Mouse (Mus musculus) MEL (cell line): ENCODE measurements around the gene Tas2r143. TPM values are rescaled to one million over a fixed set of nuclear protein-coding genes. Genes with fewer than 3 reads are reported as not detected.

Experiments used
- DNase-seq: peaks from one replicate; pipeline ENCODE4 v3.0.0; 2011; ENCODE audit warnings: low read depth, low spot score
- H3K27ac ChIP-seq: 2 replicates; pipeline ENCODE4 v1.5.1; 2012; ENCODE audit warnings: low read depth, mild to moderate bottlenecking, control low read depth, low read length, moderate library complexity; ENCODE audit not compliant: control insufficient read depth
- H3K27me3 ChIP-seq, 2 experiments: fragments of 150-350 bp in 1 of 2; sonication (generic) in 1 of 2; 2 replicates each; pipeline ENCODE4 v1.6.1; 2012; ENCODE audit warnings: low read length in 2 of 2, mild to moderate bottlenecking in 2 of 2, improper control_type of control experiment in 1 of 2, moderate library complexity in 1 of 2; ENCODE audit not compliant: insufficient read depth in 2 of 2, control insufficient read depth in 1 of 2
- H3K36me3 ChIP-seq, 2 experiments: 2 replicates each; pipeline ENCODE4 v1.6.1; 2012 to 2014; ENCODE audit warnings: low read length in 2 of 2, improper control_type of control experiment in 1 of 2, inconsistent platforms in 1 of 2, mild to moderate bottlenecking in 1 of 2; ENCODE audit not compliant: insufficient read depth in 2 of 2, control insufficient read depth in 1 of 2
- H3K4me1 ChIP-seq, 2 experiments: fragments of 150-350 bp in 1 of 2; sonication (generic) in 1 of 2; 2 replicates each; pipeline ENCODE4 v1.6.1; 2012; ENCODE audit warnings: low read length in 2 of 2, improper control_type of control experiment in 1 of 2, mild to moderate bottlenecking in 1 of 2; ENCODE audit not compliant: insufficient read depth in 2 of 2, control insufficient read depth in 1 of 2
- H3K4me3 ChIP-seq, 2 experiments: fragments of 150-350 bp in 1 of 2; sonication (generic) in 1 of 2; 2 replicates each; pipeline ENCODE4 v1.5.1; 2012; ENCODE audit warnings: low read depth in 2 of 2, low read length in 2 of 2, mild to moderate bottlenecking in 2 of 2, moderate library complexity in 2 of 2, control low read depth in 1 of 2, improper control_type of control experiment in 1 of 2; ENCODE audit not compliant: control insufficient read depth in 1 of 2, insufficient read depth in 1 of 2
- H3K79me2 ChIP-seq: 2 replicates; pipeline ENCODE4 v1.6.1; 2012; ENCODE audit warnings: mild to moderate bottlenecking, low read length, moderate library complexity; ENCODE audit not compliant: control insufficient read depth, poor library complexity, insufficient read depth
- H3K9ac ChIP-seq: 2 replicates; pipeline ENCODE4 v1.6.1; 2012; ENCODE audit warnings: low read depth, mild to moderate bottlenecking, control low read depth, low read length, moderate library complexity; ENCODE audit not compliant: control insufficient read depth, poor library complexity, severe bottlenecking
- H3K9me3 ChIP-seq: fragments of 150-350 bp; sonication (generic); replicated peaks from 2 replicates; pipeline ENCODE4 v1.6.1; 2012; ENCODE audit warnings: mild to moderate bottlenecking, low read length, improper control_type of control experiment, moderate library complexity; ENCODE audit not compliant: insufficient read depth
- BHLHE40 ChIP-seq: IDR thresholded peaks from 2 replicates; pipeline ENCODE4 v1.6.1; 2012; ENCODE audit warnings: low read depth, mild to moderate bottlenecking, inconsistent platforms, low read length, improper control_type of control experiment, borderline replicate concordance
- CHD1 ChIP-seq: IDR thresholded peaks from 2 replicates; pipeline ENCODE4 v1.6.1; 2012; ENCODE audit warnings: low read depth, mild to moderate bottlenecking, inconsistent platforms, low read length, improper control_type of control experiment
- EP300 ChIP-seq, 2 experiments: IDR thresholded peaks; 2 replicates each; pipeline ENCODE4 v1.6.1; 2011; ENCODE audit warnings: improper control_type of control experiment in 2 of 2, low read length in 2 of 2, low read depth in 1 of 2, mild to moderate bottlenecking in 1 of 2
- ETS1 ChIP-seq: IDR thresholded peaks from 2 replicates; pipeline ENCODE4 v1.6.1; 2012; ENCODE audit warnings: low read depth, mild to moderate bottlenecking, inconsistent platforms, low read length, improper control_type of control experiment, moderate library complexity
- MAFK ChIP-seq: IDR thresholded peaks from 2 replicates; pipeline ENCODE4 v1.6.1; 2011; ENCODE audit warnings: low read depth, mild to moderate bottlenecking, low read length, improper control_type of control experiment, borderline replicate concordance
- MEF2A ChIP-seq: IDR thresholded peaks from 2 replicates; pipeline ENCODE4 v1.6.1; 2014; ENCODE audit warnings: low read depth, mild to moderate bottlenecking, inconsistent platforms, low read length, improper control_type of control experiment; ENCODE audit not compliant: poor library complexity, insufficient replicate concordance, severe bottlenecking; ENCODE audit errors: extremely low read depth
- MXI1 ChIP-seq: IDR thresholded peaks from 2 replicates; pipeline ENCODE4 v1.6.1; 2011; ENCODE audit warnings: mild to moderate bottlenecking, low read depth, low read length, improper control_type of control experiment
- MYB ChIP-seq: IDR thresholded peaks from 2 replicates; pipeline ENCODE4 v1.6.1; 2011; ENCODE audit warnings: mild to moderate bottlenecking, low read depth, low read length, improper control_type of control experiment
- NRF1 ChIP-seq: IDR thresholded peaks from 2 replicates; pipeline ENCODE4 v1.6.1; 2014; ENCODE audit warnings: low read depth, mild to moderate bottlenecking, inconsistent platforms, low read length, improper control_type of control experiment, moderate library complexity; ENCODE audit not compliant: poor library complexity, insufficient read depth, severe bottlenecking
- POLR2A ChIP-seq, 2 experiments: IDR thresholded peaks; 2 replicates each; pipeline ENCODE4 v1.6.1; 2011 to 2012; ENCODE audit warnings: low read length in 2 of 2, mild to moderate bottlenecking in 2 of 2, control low read depth in 1 of 2, improper control_type of control experiment in 1 of 2, low read depth in 1 of 2, moderate library complexity in 1 of 2; ENCODE audit not compliant: control insufficient read depth in 1 of 2, insufficient read depth in 1 of 2, poor library complexity in 1 of 2
- POLR2AphosphoS2 ChIP-seq: IDR thresholded peaks from 2 replicates; pipeline ENCODE4 v1.6.1; 2011; ENCODE audit warnings: low read length, improper control_type of control experiment
- RAD21 ChIP-seq: IDR thresholded peaks from 2 replicates; pipeline ENCODE4 v1.6.1; 2011; ENCODE audit warnings: mild to moderate bottlenecking, low read depth, low read length, improper control_type of control experiment
- SIN3A ChIP-seq: IDR thresholded peaks from 2 replicates; pipeline ENCODE4 v1.6.1; 2012; ENCODE audit warnings: low read length, improper control_type of control experiment, inconsistent platforms
- ZC3H11A ChIP-seq: IDR thresholded peaks from 2 replicates; pipeline ENCODE4 v1.6.1; 2012; ENCODE audit warnings: low read depth, mild to moderate bottlenecking, inconsistent platforms, low read length, improper control_type of control experiment
- ZKSCAN1 ChIP-seq: IDR thresholded peaks from 2 replicates; pipeline ENCODE4 v1.6.1; 2012; ENCODE audit warnings: low read depth, mild to moderate bottlenecking, inconsistent platforms, low read length, improper control_type of control experiment, moderate library complexity
- ZNF384 ChIP-seq: IDR thresholded peaks from 2 replicates; pipeline ENCODE4 v1.6.1; 2012; ENCODE audit warnings: low read depth, mild to moderate bottlenecking, inconsistent platforms, low read length, improper control_type of control experiment
- polyA plus RNA-seq, 2 experiments: library from polyadenylated mRNA; stranded (reverse) in 1 of 2; unstranded in 1 of 2; fragments of >175 nt in 1 of 2; fragments of >200 nt in 1 of 2; gene quantifications; 2 replicates each; pipeline versions ENCODE4 v1.2.1 to v1.2.4; 2012; ENCODE audit warnings: low replicate concordance in 2 of 2, low read depth in 1 of 2; ENCODE audit not compliant: insufficient read length in 2 of 2, insufficient read depth in 1 of 2, missing spikeins in 1 of 2
- total RNA-seq: library from RNA; depleted of rRNA; stranded (reverse); fragments of 300-350 nt; gene quantifications from 2 replicates; pipeline ENCODE4 v1.2.3, GENCODE M21; 2012

The Tas2r143 gene
- total and polyA plus RNA-seq, 3 experiments, result not detected

- no peak for TF ChIP-seq RAD21
- H3K9ac ChIP-seq, result no peak overlapping the region
- no peak for DNase-seq
- no peaks in the 10 kb centered on the region for H3K9me3 ChIP-seq
- no peak overlapping the region for H3K27ac ChIP-seq
- no peaks in the 10 kb centered on the region; a peak in 1 of 4 replicates for H3K4me1 ChIP-seq
- no peaks in the 10 kb centered on the region for H3K79me2 ChIP-seq
- H3K36me3 ChIP-seq, result no peaks in the 10 kb centered on the region
- no peaks in the 10 kb centered on the region; a peak in 2 of 4 replicates for H3K27me3 ChIP-seq
- no peak overlapping the region for H3K4me3 ChIP-seq
These were observed 24.0 kb upstream of the Tas2r143 start for GRCm38 (mm10) chr6:42376016-42376415.

- H3K79me2 ChIP-seq, result no peaks in the 10 kb centered on the region
- no peak overlapping the region for H3K9ac ChIP-seq
- H3K36me3 ChIP-seq, result no peaks in the 10 kb centered on the region
- no peak overlapping the region for H3K27ac ChIP-seq
- no peak overlapping the region for H3K4me3 ChIP-seq
- no peaks in the 10 kb centered on the region; a peak in 1 of 4 replicates for H3K4me1 ChIP-seq
- no peak for TF ChIP-seq RAD21
- TF ChIP-seq SIN3A, result no peak
- no peak for TF ChIP-seq MYB
- no peak for TF ChIP-seq MEF2A
- TF ChIP-seq BHLHE40, result no peak
- TF ChIP-seq POLR2A (IDR thresholded peaks at IDR 0.05; ENCODE audit: control insufficient read depth in 1 of 2, insufficient read depth in 1 of 2, low read depth in 1 of 2, low read length in 2 of 2, poor library complexity in 1 of 2), result no peak
- TF ChIP-seq CHD1, result no peak
- no peak for TF ChIP-seq ETS1
- no peak for TF ChIP-seq POLR2AphosphoS2
- no peak for TF ChIP-seq NRF1
- no peak for TF ChIP-seq EP300 (IDR thresholded peaks at IDR 0.05; ENCODE audit: low read depth in 1 of 2, low read length in 2 of 2)
- no peak for TF ChIP-seq ZNF384
- TF ChIP-seq MAFK, result no peak
- TF ChIP-seq ZKSCAN1, result no peak
- no peak for TF ChIP-seq MXI1
- no peak for TF ChIP-seq ZC3H11A
- TF ChIP-seq, all 39 proteins: peak for 0
- no peaks in the 10 kb centered on the region; a peak in 1 of 4 replicates for H3K27me3 ChIP-seq
- H3K9me3 ChIP-seq, result no peaks in the 10 kb centered on the region
- peak; percentile 19 for DNase-seq
These were observed 23.5 kb upstream of the Tas2r143 start for GRCm38 (mm10) chr6:42376504-42377019.
